Mouse (Mus musculus) gonadal fat pad, adult 2 months (tissue): ENCODE data around the gene Tmem102. TPM values are rescaled to one million over a fixed set of nuclear protein-coding genes. Genes with fewer than 3 reads are reported as not detected.

Source experiments
- DNase-seq: peaks from one replicate; pipeline ENCODE4 v3.0.0-alpha.2; 2012; ENCODE audit warnings: low read depth
- polyA plus RNA-seq: library from polyadenylated mRNA; depleted of rRNA; stranded (reverse); fragments of >200 nt; gene quantifications from 2 replicates; pipeline ENCODE4 v1.2.3, GENCODE M21; 2012

Gene Tmem102
- polyA plus RNA-seq, 1 experiment = 12.9 TPM

- no peak for DNase-seq
Observed at GRCm38 (mm10) chr11:69822080-69822479, 16.7 kb upstream of the Tmem102 start, which contains the start of gene Spem1. TSS of gene Spem1 (minus strand) at chr11:69822180.

DNA sequence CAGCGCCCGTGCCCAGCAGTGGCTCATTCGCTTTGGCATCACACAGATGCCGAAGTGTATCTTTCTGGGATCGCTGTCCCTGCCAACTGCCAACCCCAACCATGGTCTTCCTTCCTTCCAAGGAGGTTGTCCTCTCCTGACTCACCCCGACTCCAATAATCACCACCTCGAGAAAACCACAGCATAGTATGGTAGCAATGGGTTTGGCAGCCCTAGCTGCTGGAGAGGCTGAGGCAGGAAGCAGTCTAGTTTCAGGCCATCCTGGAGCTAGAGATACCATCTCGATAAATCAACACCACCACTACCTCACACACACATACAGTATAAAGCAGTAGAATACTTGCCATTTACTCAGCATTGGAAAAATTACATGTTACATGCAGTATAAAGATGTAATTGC is 13.4 kb upstream of the Tmem102 start:
- DNase-seq = no peak

GRCm38 (mm10) chr11:69818365-69818764 is 12.9 kb upstream of the Tmem102 start, which contains the start of gene Spem2:
TSS of gene Spem2 (minus strand) at chr11:69818465.
- no peak for DNase-seq

DNA sequence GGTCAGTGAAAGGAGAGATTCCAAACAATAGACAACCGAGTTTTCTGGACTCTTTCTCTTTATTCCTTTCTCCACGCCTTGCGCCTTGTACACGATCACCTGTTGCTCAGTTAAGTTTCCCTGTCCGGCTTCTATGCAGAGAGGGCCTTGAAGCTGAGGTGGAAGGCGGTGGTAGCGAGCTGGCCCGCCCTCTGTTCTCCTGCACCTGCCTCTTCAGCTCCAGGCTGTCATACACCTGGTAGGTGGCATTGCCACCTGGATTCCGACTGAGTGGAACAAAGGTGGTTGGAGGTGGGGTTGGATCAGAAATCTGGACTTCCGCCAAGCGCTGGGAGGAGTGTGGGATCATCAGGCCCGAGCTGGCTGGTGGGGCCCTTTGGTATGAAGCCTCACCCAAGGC is 11.1 kb upstream of the Tmem102 start:
- no peak for DNase-seq

DNA sequence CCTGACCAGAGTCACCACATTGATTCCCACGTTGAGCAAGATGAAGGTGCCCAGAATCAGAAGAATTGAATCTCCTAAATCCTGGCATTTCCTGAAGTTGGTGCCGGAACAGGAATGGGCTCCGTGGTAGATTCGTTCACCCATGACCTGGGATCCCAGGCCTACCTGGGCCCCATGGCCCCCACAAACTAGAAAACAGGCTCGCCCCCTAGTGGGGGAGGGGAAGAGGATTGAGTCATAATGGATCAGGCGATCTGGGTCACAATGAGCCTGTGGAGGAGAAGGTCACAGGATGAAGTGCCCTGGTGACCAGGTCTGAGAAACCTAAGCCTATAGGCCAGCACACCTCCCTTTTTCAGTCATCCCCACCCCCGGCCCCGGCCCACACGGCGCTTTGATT is 9.7 kb upstream of the Tmem102 start, which contains the start of gene Gm39566:
Gene Gm39566, minus strand, starts transcription at position 144 of the 400 bp plus-strand sequence.
- no peak for DNase-seq

GRCm38 (mm10) chr11:69810280-69810679 is 4.9 kb upstream of the Tmem102 start:
- DNase-seq = no peak

DNA sequence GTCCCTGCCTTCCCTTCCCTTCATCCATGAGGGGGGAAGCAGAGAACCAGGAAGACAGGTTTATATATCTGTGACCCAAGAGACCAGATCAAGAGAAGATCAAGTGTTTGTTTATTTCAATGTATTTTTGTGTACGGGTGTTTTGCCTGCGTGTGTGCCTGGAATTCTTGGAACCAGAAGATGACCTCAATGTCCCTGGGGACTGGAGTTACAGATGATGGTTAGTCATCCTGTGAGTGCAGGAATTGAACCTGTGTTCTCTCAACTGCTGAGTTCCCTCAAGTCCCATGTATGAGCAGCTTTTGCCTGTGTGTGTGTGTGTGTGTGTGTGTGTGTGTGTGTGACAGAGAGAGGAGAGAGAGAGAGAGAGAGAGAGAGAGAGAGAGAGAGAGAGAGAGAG is 2.2 kb upstream of the Tmem102 start:
- DNase-seq = no peak

GRCm38 (mm10) chr11:69806378-69806777 is 954 bp upstream of the Tmem102 start:
- DNase-seq = no peak

DNA sequence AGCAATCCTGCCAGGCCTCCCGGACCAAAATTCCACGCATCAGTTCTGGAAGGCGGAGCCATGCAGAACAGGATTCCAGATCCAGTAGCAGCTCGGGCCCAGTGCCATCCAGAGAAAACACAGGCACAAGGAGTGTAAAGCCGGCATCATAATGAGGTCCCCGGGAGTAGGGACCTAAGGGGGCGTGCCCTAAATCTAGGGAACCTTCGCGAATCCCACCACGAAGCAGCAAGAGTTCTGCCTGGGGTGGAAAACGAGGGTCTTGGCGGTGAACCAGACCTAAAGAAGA is 828 bp downstream of the Tmem102 start:
- DNase-seq = no peak

DNA sequence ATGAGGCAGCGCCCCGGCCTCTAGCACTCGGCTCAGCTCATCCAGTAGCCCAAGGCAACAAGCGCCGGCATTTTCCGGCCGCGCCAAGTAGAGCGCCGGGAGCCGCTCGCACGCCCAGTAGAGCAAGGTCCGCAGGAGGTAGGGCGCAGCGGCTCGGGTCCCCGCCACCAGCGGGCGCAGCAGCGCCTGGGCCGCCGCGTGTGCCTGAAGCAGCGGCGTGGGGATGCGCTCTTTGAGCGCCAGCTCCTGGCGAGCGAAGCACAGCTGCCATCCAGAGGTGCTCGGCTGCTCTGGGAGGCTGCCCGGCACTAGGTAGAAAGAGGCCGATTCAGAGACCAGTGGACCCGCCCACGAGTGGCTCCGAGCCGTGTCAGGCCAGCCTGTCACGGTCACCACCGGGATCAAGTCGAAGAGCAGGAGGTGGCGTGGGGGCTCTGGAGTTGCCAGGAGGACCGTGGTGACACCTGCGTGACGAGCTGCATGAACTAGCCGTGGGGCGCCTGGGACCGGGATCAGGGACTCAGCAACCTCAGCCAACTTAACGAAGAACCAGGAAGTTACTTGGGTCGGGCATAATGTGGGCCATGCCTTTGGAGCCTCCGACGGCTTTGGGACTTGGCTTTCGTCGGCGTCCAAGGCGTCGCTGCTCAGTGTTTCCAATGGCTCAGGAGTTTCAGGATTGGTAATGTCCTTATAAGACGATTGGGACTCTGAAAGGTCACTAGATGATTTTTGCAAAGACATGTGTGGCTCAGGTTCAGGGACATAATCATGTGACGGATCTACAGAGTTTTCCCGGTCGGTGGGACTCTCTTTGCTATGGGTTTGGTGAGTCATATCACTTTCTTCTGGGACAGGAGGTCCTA is 1.4 kb downstream of the Tmem102 start:
- DNase-seq = no peak

GRCm38 (mm10) chr11:69803328-69803727 is 2.1 kb downstream of the Tmem102 start:
- no peak for DNase-seq

GRCm38 (mm10) chr11:69802648-69803105 is 2.7 kb downstream of the Tmem102 start:
- DNase-seq = no peak

DNA sequence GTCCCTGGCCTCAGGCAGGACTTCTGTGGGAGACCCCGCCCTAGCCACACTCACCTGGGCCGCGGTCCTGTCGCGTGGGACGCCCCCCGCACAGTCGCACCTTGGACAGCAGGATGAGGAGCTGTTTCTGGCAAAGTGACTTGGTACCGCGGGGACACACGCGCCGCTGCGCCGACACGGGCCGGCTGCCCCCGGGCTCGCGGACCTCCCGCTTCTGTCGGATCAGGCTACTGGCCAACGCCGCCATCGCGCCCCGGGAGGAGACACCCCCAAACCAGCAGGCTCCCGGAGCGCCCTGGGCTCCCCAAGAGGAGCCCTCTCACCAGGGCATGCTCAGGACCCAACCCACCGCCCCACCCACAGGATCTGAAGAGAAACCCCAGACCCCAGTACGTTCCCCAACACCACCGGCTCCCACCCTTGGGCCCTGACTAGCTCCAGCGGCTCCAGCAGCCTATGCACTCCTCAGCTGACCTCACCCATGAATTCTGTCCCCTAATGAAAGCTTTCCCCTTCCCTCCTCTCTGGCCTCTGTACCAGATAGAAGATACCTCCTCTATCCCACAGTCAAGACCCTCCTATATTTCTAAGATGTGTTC is 3.9 kb downstream of the Tmem102 start, which contains the start of gene Fgf11:
Gene Fgf11, minus strand, starts transcription at position 479 of the 599 bp plus-strand sequence.
- no peak for DNase-seq

- DNase-seq = no peak
Observed at GRCm38 (mm10) chr11:69800392-69801197, 4.8 kb downstream of the Tmem102 start.

DNA sequence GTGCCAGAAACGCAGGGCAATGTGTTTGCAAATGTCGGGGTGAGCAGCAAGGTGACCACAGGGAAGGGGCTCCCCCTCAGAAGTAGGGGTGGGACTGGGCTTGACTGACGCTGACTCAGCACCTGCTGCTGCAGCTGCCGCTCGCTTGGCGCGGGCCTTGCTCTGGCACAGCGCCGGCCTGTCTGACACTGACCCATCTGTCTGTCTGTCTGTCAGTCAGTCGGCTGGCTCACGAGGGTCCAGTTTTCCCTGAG is 5.4 kb downstream of the Tmem102 start:
- no peak for DNase-seq

DNA sequence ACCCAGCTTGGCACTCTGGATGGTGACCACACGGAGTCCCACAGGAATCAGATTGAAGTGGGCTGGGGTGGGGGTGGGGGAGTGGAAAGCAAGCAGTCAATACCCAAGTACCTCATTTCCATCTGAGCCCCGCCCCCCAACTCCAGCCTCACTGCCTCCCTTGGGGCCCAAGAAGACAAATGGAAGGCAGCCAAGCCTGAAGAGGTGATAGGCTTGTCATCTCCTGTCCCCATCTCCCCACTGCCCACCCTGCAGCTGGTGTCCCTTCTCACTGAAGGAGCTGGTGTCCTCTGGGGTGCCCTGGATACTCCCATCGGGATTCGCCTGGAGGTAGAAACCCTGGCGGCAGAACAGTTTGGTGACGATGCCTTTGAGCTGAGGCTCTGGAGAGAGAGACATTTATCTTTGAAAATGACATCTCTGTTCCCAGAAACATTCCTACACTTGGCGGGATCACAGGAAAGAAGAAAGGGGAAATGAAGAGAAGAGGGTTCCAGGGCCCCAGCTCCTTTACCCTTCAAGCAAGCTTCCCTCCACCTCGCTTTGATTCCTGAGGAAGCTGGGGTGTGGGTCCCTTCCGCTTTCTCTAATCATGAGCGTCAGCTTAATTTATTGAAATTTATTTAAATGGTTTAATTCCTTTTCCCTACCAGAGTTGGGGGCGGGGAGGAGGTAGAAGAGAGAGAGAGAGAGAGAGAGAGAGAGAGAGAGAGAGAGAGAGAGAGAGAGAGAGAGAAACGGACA is 5.9 kb downstream of the Tmem102 start:
- DNase-seq = no peak

DNA sequence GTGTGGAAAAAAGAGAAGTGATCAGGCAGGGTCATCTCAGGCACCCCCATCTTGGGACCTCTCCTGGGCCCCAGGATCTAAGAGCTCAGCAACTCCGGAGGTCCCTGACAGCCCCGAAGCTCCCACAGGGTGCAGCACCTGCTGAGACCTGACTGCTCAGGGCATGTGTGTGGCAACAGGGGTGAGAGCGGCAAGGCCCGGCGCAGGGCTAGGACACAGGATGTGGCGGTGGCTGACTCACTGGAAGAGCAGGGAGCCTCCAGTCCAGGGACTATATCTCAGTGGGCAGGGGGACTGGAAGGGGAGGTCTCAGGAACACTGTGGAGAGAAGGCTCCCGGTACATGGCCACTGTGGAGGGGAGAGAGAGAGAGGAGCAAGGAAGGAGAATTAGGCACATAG is 7.5 kb downstream of the Tmem102 start:
- DNase-seq = no peak

GRCm38 (mm10) chr11:69795983-69796435 is 9.4 kb downstream of the Tmem102 start:
- DNase-seq = no peak

GRCm38 (mm10) chr11:69795168-69795982 is 10.0 kb downstream of the Tmem102 start, which contains the start of gene Chrnb1:
TSS of gene Chrnb1 (minus strand) at chr11:69795943.
- peak; percentile 89 for DNase-seq

DNA sequence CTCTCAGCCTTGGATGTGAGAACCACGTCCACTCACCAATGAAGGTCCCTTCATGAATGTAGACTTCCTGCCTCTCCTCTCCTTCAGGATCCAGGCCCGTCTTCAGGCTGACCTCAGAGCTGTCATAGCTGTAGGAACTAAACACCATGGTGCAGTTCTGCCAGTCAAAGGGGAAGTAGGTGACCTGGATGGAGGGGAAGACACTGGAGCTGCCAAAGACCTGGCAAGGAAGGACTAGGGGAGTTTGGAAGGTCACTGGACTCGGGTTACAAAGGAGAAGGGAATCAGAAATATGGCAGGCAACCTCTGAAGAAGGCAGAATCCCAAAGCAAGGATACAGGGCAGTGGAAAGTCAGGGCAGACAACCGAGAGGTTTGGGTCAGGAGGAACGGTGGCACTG is 12.0 kb downstream of the Tmem102 start:
- DNase-seq = no peak

DNA sequence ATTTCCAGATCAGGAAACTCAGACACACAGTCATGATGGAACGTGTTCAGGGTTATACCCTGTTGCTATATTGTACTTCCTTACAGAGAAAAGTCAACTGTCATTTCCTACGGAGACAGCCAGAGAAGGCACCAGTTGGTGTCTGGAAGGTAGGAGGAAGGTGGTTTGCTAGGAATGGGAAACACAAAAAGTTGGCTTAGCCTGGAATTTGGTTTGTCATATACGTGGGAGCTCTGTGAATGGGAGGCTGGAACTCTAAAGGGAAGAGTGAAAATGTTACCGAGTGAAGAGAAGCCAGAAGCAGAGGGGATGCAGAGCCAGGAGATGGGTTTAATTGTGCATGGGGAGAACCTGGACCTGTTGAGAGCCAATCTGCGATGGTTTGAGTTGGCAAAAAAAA is 14.0 kb downstream of the Tmem102 start:
- no peak for DNase-seq
